Mouse (Mus musculus): Measurements from ENCODE around the gene A1cf. TPM values are rescaled to one million over a fixed set of nuclear protein-coding genes. Genes with fewer than 3 reads are reported as not detected.

A1cf gene
- total RNA-seq, 2 experiments from 2014 or later, result not detected

DNA sequence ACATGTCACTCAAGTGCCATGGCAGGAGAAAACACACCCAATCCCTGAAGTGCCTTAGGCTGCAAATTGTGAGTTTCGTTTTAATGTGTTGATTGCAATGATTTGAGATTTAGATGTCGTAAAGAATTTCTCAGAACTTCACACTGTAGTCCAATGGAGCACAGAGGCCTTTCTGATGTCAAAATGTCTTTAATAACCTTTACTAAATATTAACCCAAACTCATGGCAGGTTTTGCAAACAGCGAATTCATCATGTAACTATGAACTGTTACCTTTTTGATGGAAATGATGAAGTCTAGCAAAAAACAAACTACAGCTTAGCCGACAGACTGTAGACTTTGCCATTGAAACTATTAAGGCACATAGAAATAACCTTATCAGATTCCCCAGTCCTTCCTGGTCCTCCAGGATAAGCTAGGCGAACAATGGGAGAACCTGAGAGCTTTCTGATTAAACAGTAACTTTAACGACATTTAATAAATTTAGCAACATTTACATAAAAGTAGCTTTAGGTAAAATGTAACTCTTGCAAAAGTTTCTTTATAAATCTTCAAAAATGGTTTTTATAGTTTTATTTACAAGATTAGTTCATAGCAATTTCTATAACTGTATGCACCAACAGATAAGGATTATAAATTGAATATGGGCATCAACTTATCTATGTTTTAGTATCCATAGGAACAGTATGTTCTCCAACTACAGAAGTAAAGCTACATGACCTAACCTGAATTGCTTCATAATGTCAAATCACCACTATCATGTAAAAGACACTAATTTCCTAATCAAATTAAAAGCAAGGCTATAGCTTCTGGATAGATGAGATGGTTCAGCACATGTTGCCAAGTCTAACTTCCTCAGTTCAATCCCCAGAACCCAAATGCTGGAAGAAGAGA, 22.7 kb downstream of the A1cf start:
- TF ChIP-seq CTCF (IDR thresholded peaks at IDR 0.05), result no peak
- Histone ChIP-seq H3K4me3 (no peak overlapping the region), H3K27ac (no peak overlapping the region)
- intact Hi-C loops (cut with DNase I), result no loop called here
- no peak for DNase-seq (ENCODE audit: extremely low spot score in 1 of 2, low spot score in 2 of 2)

DNA sequence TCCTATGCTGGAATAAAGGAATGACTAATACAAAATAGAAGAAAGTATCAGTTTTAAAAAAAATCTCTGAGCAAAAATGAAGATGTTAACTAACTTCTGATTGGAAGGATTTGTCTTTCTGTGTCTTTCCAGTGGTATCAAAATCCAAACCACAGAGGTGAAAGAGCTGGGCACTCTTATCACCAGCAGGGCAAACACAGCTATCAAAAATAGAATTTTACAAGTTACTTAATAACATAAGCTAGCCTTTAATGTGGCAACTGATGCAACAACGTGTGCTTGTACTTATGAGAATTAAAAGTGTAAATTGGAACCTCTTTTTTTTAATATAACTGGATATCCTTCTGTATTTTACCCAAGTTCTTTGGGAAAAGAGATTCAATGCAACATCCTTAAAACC, 27.4 kb downstream of the A1cf start:
- H3K4me3 ChIP-seq, result no peak overlapping the region
- intact Hi-C loops (cut with DNase I), result no loop called here
- no peak overlapping the region for H3K27ac ChIP-seq
- no peak for TF ChIP-seq CTCF (IDR thresholded peaks at IDR 0.05)
- DNase-seq (ENCODE audit: extremely low spot score in 1 of 2, low spot score in 2 of 2), result no peak

DNA sequence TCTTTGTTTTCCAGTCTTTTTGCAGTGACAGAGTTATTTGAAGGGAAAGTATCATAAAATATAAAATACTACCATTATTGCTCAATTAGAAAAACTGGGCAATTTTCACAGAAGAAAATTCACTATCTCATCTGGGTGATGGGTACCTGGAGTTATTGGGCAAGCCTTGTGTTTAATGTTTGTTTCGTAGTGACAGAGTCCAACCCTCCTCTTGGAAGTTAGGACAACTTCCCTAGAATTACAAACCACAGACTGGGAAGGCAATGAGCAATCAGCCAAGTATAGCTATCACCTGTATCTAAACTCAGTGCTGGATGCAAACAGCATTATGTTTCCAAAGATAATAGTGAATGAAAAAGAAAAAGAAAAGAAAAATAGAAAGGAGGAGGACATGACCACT, 28.1 kb downstream of the A1cf start:
- no peak for DNase-seq (ENCODE audit: extremely low spot score in 1 of 2, low spot score in 2 of 2)
- TF ChIP-seq CTCF (IDR thresholded peaks at IDR 0.05), result no peak
- H3K27ac ChIP-seq, result no peak overlapping the region
- no peak overlapping the region for H3K4me3 ChIP-seq
- intact Hi-C loops (cut with DNase I), result no loop called here

DNA sequence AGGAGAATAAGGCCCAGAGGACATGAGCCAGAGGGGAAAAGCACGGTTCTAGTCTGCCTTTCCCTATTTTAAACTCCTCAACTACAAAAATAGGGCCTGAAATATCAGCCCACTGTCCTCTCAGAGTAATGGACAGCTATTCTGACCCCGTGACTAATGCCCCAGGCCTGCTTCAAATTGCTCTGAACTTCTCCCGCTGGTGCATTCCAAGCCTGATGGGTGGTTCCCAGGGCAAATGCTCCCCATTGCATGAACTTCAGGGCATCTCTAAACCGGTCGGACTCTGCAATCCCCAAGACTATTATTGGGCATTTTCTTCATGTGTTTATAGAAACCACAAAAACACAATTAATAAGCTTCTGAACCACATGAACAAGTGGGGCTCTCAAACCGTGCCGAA, 37.1 kb downstream of the A1cf start:
- DNase-seq (ENCODE audit: extremely low spot score in 1 of 2, low spot score in 2 of 2), result no peak
- no peak overlapping the region for H3K27ac ChIP-seq
- no peak overlapping the region for H3K4me3 ChIP-seq
- intact Hi-C loops (cut with DNase I), result no loop called here
- no peak for TF ChIP-seq CTCF (IDR thresholded peaks at IDR 0.05)

DNA sequence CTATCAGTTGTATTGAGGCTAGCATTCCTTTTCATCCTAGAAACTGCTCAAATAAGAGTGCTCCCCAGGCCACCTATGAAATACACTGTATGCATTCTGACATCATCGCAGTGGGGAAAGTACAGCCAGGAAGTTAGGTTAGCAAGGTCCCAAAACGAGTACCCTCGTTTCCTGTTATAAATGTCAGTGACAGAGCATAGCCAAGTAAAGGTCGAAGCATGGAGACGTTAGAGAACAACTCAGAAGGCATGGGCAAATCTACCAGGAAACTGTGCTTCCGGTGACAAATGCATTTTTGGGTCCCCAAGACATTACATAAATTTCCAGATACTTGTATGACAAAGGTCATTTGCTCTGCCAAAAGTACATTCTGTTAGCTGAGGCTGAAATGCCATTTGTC, 41.9 kb downstream of the A1cf start:
- H3K27ac ChIP-seq, result no peak overlapping the region
- intact Hi-C loops (cut with DNase I), result no loop called here
- no peak for DNase-seq (ENCODE audit: extremely low spot score in 1 of 2, low spot score in 2 of 2)
- no peak for TF ChIP-seq CTCF (IDR thresholded peaks at IDR 0.05)
- no peak overlapping the region for H3K4me3 ChIP-seq

DNA sequence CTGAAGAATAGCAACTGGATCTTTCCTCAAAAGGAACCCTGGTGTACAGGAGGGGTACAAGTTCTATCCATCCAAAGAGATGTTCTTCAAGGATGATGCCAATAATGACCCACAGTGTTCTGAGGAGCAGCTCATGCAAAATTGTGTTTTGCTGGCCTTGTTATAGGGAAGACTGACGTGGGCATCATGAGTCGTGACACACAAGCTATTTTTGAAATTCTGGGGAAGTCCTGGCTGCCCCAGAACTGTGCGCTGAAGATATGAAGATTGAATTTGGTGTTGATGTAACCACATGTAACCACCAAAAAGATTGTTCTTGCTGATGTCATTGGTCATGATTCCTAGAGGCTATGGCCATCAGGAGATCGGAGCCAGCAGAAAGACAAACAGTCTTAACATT, 45.4 kb downstream of the A1cf start:
- Histone ChIP-seq H3K4me3 (no peak overlapping the region), H3K27ac (no peak overlapping the region)
- intact Hi-C loops (cut with DNase I), result no loop called here
- TF ChIP-seq CTCF (IDR thresholded peaks at IDR 0.05), result no peak
- DNase-seq (ENCODE audit: extremely low spot score in 1 of 2, low spot score in 2 of 2), result no peak

DNA sequence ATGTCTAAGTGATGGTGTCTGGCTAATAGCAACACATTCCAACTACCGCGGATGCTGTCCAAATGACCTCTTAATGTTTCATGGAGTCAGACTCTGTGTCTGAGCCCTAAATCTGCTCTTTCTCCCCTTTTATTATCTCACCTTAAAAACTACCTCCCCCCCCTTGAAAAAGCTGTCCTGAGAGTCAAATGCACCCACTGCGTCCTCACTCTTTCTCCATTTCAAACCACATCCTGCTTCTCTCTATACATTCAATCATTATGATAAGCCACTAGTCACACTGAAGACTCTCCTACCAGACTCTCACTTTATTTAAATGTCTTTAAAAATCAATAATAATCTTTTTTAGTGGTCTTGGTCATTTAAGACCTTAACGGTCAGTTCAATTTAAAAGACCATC, 51.8 kb downstream of the A1cf start:
- intact Hi-C loops (cut with DNase I), result no loop called here

DNA sequence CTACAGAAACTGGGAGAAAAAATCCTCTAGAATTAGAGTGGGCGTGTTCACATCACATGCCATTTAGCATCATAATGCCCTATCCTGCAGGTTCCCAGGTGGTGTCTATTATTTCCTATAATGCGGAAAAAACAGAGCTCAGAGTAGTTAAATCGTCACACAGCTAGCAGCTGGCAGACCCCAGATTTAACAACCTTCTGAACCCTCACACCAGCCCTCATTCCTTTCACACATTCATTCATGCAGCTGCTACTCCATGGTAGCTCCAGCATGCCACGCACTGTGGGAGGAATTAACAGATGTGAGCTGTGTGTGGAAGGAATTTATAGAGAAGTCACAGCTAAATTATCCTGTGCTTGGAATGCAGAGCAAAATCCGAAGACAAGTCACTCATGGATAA, 53.3 kb downstream of the A1cf start:
- DNase-seq (ENCODE audit: extremely low spot score in 1 of 2, low spot score in 2 of 2), result no peak
- no peak overlapping the region for H3K4me3 ChIP-seq
- H3K27ac ChIP-seq, result no peak overlapping the region
- no peak for TF ChIP-seq CTCF (IDR thresholded peaks at IDR 0.05)
- intact Hi-C loops (cut with DNase I), result no loop called here

More for the DNA sequence above, 51.8 kb downstream of the A1cf start:
- no peak overlapping the region for H3K27ac ChIP-seq
- TF ChIP-seq CTCF (IDR thresholded peaks at IDR 0.05), result no peak
- H3K4me3 ChIP-seq, result no peak overlapping the region
- no peak for DNase-seq (ENCODE audit: extremely low spot score in 1 of 2, low spot score in 2 of 2)

DNA sequence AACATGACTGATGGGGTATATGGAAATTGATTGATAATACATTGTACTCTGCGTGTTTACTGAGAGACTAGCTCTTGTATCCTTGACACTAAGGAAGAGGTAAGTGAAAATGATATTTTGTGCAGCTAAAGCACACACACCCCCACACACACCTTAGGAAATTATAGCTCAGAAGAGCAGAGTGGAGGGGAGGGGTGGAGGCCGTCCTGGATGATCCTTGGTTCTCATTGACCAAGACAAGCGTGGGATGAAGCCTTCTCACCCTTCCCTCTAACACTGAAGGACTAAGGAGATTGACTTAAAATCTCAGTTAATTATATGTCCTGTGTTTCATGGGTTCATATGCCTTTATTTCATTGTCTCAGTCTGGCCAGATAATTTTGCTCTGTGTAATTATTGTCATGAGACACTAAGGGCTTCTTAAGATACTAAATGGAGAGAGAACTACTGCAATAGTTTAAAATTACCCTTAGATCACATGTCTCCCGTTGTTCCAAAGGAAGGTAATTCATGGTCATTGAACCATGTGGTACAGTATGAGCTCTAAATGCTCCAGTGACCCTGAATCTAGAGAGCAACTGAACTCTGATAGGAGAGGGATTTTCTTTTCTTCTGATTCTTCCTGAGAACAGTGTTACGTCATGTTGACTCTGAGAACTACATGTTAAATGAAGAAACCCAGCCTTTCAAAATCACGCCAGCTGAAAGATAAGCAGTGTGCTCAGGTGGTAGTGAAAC, 55.2 kb downstream of the A1cf start:
- no peak for DNase-seq (ENCODE audit: extremely low spot score in 1 of 2, low spot score in 2 of 2)
- no peak overlapping the region for H3K4me3 ChIP-seq
- intact Hi-C loops (cut with DNase I), result no loop called here
- H3K27ac ChIP-seq, result no peak overlapping the region
- no peak for TF ChIP-seq CTCF (IDR thresholded peaks at IDR 0.05)

DNA sequence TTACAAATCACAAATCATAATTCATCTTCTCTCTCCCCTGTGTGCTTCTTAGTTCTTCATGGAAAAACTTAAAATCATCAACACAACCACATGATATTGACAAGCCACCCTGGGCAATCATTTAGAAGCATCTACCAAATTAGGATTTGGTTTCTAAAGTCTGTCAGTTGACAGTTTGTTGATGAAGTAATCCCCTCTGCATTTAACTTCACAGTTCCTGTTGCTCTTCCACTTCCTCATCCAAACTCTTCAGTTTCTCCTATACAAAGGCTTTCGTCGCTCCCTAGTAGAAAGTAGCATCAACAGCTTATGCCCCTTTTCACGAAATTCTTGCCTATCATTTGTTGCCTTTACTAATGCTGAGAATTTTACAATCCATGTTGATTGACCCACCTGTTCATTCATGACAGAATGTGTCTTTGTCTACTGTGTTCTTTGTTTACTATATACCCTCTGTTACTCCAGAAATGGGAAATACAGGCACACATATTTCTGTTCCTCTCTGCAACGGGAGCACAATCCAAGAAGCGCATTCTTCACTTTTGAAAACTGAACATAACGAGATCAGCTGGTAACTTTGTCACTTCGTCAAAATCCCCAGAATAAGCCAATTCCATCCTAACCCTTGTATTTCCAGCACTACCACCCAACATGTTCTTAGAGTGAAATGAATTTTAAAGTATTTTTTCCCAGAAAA, 82.4 kb downstream of the A1cf start:
- Histone ChIP-seq H3K27ac (no peak overlapping the region), H3K4me3 (no peak overlapping the region)
- TF ChIP-seq CTCF (IDR thresholded peaks at IDR 0.05), result no peak
- no peak for DNase-seq (ENCODE audit: extremely low spot score in 1 of 2, low spot score in 2 of 2)
- intact Hi-C loops (cut with DNase I), result no loop called here

DNA sequence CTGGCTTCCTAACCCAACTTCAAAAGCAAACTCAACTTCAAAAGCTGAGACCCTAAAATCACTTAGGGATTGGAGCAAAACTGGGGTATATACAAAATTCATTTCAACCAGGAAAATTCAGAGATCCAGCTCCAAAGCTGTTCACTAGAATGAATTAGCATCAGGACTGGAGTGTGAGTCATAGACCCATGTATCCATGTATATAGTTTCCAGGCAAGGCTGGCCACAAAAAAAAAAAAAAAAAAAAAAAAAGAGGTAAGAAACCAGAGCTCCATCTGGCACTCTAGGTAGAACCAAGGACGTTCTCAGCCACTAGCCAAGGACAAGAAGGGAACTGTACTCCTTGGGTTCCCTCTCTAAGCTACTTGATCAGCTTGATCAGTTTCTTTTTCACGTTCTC, 85.2 kb downstream of the A1cf start:
- intact Hi-C loops (cut with DNase I), result no loop called here

DNA sequence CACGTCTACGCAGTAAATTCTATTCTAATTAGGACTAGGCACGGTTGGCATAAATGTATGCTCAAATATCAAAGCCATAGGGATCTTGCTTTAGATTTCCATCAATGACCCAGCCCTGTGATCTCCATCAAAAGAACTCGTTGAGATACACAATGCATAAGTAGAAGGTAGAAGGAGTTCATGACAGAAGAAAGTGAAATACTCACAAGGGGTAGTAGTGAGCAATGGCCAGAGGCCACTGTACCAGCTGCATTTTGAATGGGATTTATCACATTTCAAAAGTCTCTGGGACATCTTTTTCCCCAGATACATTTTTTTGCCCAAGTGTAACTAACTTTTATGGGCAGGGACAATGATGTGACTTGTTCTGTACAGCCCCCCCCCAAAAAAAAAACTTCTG, 85.7 kb downstream of the A1cf start:
- DNase-seq (ENCODE audit: extremely low spot score in 1 of 2, low spot score in 2 of 2), result no peak
- intact Hi-C loops (cut with DNase I), result no loop called here
- TF ChIP-seq CTCF (IDR thresholded peaks at IDR 0.05), result no peak
- H3K27ac ChIP-seq, result no peak overlapping the region
- no peak overlapping the region for H3K4me3 ChIP-seq

More for the DNA sequence above, 85.2 kb downstream of the A1cf start:
- no peak overlapping the region for H3K4me3 ChIP-seq
- TF ChIP-seq CTCF (IDR thresholded peaks at IDR 0.05), result no peak
- H3K27ac ChIP-seq, result no peak overlapping the region
- no peak for DNase-seq (ENCODE audit: extremely low spot score in 1 of 2, low spot score in 2 of 2)
